Mouse (Mus musculus) limb, embryonic 13.5 days (tissue): ENCODE measurements around the gene Usp9x. TPM values are rescaled to one million over a fixed set of nuclear protein-coding genes. Genes with fewer than 3 reads are reported as not detected.

Source experiments
- ATAC-seq: fragments of 200-750 bp; cut with Nextera tagmentation; 2 replicates; pipeline ENCODE4 v1.8.0; 2017; ENCODE audit warnings: low read depth, moderate number of reproducible peaks, moderate TSS enrichment; ENCODE audit not compliant: low FRiP score
- H3K27ac ChIP-seq: fragments of 300-500 bp; sonication (generic); 2 replicates; pipeline ENCODE4 v1.5.1; 2015; ENCODE audit warnings: inconsistent platforms, mild to moderate bottlenecking, moderate library complexity
- H3K27me3 ChIP-seq: fragments of 300-500 bp; sonication (generic); 2 replicates; pipeline ENCODE4 v1.6.1; 2015; ENCODE audit warnings: mild to moderate bottlenecking, inconsistent platforms
- H3K36me3 ChIP-seq: fragments of 300-500 bp; sonication (generic); 2 replicates; pipeline ENCODE4 v1.6.1; 2015; ENCODE audit warnings: inconsistent platforms, mild to moderate bottlenecking, moderate library complexity
- H3K4me1 ChIP-seq: fragments of 300-500 bp; sonication (generic); 2 replicates; pipeline ENCODE4 v1.6.1; 2015; ENCODE audit warnings: inconsistent platforms
- H3K4me2 ChIP-seq: fragments of 300-500 bp; sonication (generic); replicated peaks from 2 replicates; pipeline ENCODE4 v1.6.1; 2015; ENCODE audit warnings: inconsistent platforms, mild to moderate bottlenecking, moderate library complexity
- H3K4me3 ChIP-seq: fragments of 300-500 bp; sonication (generic); 2 replicates; pipeline ENCODE4 v1.5.1; 2015; ENCODE audit warnings: moderate library complexity, mild to moderate bottlenecking, inconsistent platforms
- H3K9ac ChIP-seq: fragments of 300-500 bp; sonication (generic); 2 replicates; pipeline ENCODE4 v1.6.1; 2015; ENCODE audit warnings: mild to moderate bottlenecking, inconsistent platforms
- H3K9me3 ChIP-seq: fragments of 300-500 bp; sonication (generic); 2 replicates; pipeline ENCODE4 v1.6.1; 2016; ENCODE audit warnings: inconsistent platforms
- WGBS: fragments of 180-500 bp; shearing (Covaris S2); methylation state at CpG from one replicate; pipeline ENCODE4 v1.1.7; 2015; 5-methylcytosine and 5-hydroxymethylcytosine counted together
- polyA plus RNA-seq: library from polyadenylated mRNA; unstranded; fragments of >200 nt; fragmentation: Nextera tagmentation; extraction: Ambion mirVana; gene quantifications from 2 replicates; pipeline ENCODE4 v1.2.1, GENCODE M21; 2015

Gene Usp9x
- 29.7 and 32.8 TPM in 2 replicates for polyA plus RNA-seq

- no peaks in the 10 kb centered on the region for H3K4me1 ChIP-seq
- WGBS: 12% methylated on average over 28 of the region's 36 CpGs
- H3K27ac ChIP-seq: peak within 1 kb of the TSS; percentile 94
- peaks cover 24% of the 10 kb centered on the region; the same call in 1 of the 2 replicates for H3K27me3 ChIP-seq
- peak within 1 kb of the TSS; percentile 59 for H3K4me2 ChIP-seq
- no peaks in the 10 kb centered on the region for H3K36me3 ChIP-seq
- peak within 1 kb of the TSS; percentile 68 for H3K4me3 ChIP-seq
- ATAC-seq: peak; percentile 92
- H3K9me3 ChIP-seq: no peaks in the 10 kb centered on the region
- H3K9ac ChIP-seq: peak within 1 kb of the TSS; percentile 87
These were observed at the start of gene Usp9x for GRCm38 (mm10) chrX:13071241-13071775. TSS of gene Usp9x (plus strand) at chrX:13071498.

DNA sequence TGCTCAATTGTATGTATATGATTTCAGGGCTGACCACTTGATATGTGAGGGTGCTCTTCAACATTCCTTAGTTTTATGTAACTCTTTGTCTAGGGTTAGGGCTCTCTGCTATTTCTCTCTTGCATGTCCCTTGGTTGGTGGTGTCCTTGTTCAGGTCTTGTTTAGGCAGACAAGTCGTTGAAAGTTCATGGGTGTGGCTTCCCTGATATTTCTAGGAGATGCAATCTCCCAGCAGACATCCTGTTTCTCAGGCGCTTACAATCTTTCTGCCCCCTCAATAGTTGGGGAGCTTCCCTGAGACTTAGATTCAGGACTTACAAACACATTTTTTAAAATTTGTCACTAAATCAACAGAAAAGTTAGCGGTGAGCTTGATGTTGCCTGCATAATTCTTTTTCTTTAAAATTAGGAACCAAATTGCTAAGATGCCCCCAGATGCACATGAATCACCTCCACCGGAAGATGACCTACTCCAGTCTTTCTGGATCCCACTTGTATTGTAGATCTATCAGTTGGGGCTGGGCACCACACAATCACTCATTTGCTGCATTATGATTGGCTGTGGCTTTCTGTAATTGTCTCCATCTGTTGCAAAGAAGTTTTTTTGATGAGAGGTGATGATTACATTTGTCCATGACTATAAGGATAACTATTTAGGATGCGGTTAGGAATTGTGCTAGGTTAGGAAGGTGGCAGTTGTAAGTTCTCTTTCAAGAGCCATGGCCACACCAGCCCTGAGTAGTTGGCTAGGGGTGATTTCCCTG, 48.6 kb upstream of the Usp9x start:
- no peak overlapping the region for H3K4me2 ChIP-seq
- no peaks in the 10 kb centered on the region for H3K36me3 ChIP-seq
- no peak overlapping the region for H3K4me3 ChIP-seq
- H3K27ac ChIP-seq: no peak overlapping the region
- WGBS: 76% methylated on average over 5 of the region's 5 CpGs
- H3K4me1 ChIP-seq: no peaks in the 10 kb centered on the region
- no peak for ATAC-seq
- no peaks in the 10 kb centered on the region for H3K9me3 ChIP-seq
- H3K9ac ChIP-seq: no peak overlapping the region
- no peaks in the 10 kb centered on the region for H3K27me3 ChIP-seq

DNA sequence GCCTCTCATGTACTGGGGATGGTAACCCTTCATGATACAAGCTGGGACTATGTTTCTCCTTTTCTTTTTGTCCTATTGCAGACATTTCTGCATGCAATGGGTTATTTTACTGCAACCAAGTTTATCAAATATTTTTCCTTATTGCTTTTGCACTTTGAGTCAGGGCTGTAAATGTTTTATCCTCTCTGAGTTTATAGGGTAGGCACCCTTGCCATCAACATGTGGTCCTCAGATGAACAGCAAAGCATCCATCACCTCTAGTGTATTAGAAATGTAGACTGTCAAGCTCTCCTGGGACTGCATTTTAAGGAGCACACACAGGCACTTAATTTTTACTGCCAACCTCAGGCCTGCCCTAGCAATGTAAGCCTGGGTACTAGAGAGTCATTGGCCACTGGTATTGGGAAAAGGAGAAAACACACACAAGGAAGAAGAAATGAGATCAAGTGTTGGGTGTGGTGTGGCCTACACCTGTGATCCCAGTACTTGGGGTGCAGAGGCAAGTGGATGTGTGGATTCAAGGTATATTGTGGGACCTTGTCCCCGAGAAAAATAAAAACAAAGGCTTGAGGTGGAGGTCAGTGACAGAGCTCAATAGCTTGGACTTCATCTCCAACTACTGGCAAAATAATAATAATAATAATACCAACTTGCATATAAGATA, 46.6 kb upstream of the Usp9x start:
- Histone ChIP-seq H3K9me3 (no peaks in the 10 kb centered on the region), H3K27me3 (no peaks in the 10 kb centered on the region), H3K4me1 (no peaks in the 10 kb centered on the region), H3K9ac (no peak overlapping the region), H3K36me3 (no peaks in the 10 kb centered on the region), H3K4me2 (no peak overlapping the region), H3K4me3 (no peak overlapping the region), H3K27ac (no peak overlapping the region)
- ATAC-seq: no peak
- 65% methylated on average over 1 of the region's 1 CpGs for WGBS

DNA sequence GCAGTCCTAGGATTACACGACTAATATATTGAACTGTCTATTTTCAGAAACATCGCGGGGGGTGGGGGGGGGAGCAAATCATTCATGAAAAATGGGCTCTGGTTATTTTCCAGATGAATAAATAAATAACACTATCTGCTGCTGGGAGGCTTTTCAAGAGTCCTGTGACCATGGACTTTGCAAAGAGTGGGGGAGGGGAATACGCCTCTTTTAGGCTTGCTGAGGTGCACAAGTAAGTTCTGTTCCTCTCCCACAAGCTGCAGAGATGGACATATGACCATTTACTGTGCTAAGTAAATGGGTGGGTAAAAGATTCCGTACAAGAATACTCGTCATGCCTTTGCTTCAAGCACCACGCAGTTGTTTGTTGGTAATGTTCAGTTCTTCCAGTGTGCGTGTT, 46.0 kb upstream of the Usp9x start:
- H3K4me1 ChIP-seq: no peaks in the 10 kb centered on the region
- H3K9ac ChIP-seq: no peak overlapping the region
- H3K27me3 ChIP-seq: no peaks in the 10 kb centered on the region
- H3K27ac ChIP-seq: no peak overlapping the region
- no peak overlapping the region for H3K4me3 ChIP-seq
- no peak for ATAC-seq
- H3K4me2 ChIP-seq: no peak overlapping the region
- no peaks in the 10 kb centered on the region for H3K36me3 ChIP-seq
- no peaks in the 10 kb centered on the region for H3K9me3 ChIP-seq
- 87% methylated on average over 8 of the region's 8 CpGs for WGBS

GRCm38 (mm10) chrX:13028156-13028555, 43.1 kb upstream of the Usp9x start:
- Histone ChIP-seq H3K27me3 (no peaks in the 10 kb centered on the region), H3K4me3 (no peak overlapping the region), H3K27ac (no peak overlapping the region), H3K4me2 (no peak overlapping the region), H3K36me3 (no peaks in the 10 kb centered on the region), H3K9ac (no peak overlapping the region), H3K9me3 (no peaks in the 10 kb centered on the region), H3K4me1 (no peaks in the 10 kb centered on the region)
- no peak for ATAC-seq
- WGBS: 86% methylated on average over 4 of the region's 4 CpGs

DNA sequence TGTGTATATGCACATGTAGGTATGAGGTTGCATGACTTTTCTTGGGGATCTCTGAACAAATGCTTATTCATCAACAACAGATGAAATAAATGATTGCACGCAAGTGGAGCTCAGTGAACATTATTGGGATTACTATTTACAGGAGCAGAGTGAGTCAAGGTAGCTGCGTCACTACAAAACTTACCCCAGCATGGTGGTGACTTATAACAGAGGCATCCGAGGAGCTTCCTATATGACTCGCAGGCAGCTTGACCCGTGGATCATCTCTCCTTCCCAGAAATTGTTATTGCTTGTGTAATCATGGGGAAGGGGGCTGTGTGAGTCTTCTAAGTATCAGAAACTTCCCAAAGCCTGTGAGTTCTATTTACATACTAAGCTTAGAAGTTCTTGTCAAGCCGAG, 41.3 kb upstream of the Usp9x start:
- H3K27ac ChIP-seq: no peak overlapping the region
- no peaks in the 10 kb centered on the region for H3K36me3 ChIP-seq
- no peak overlapping the region for H3K4me2 ChIP-seq
- no peaks in the 10 kb centered on the region for H3K9me3 ChIP-seq
- no peak overlapping the region for H3K4me3 ChIP-seq
- no peak for ATAC-seq
- H3K4me1 ChIP-seq: no peaks in the 10 kb centered on the region
- H3K9ac ChIP-seq: no peak overlapping the region
- no peaks in the 10 kb centered on the region for H3K27me3 ChIP-seq
- WGBS: 95% methylated on average over 6 of the region's 6 CpGs

- Histone ChIP-seq H3K27me3 (peaks cover 10% of the 10 kb centered on the region; the same call in 1 of the 2 replicates), H3K4me3 (no peak overlapping the region), H3K4me1 (no peaks in the 10 kb centered on the region), H3K4me2 (no peak overlapping the region), H3K36me3 (no peaks in the 10 kb centered on the region), H3K9ac (no peak overlapping the region), H3K9me3 (no peaks in the 10 kb centered on the region), H3K27ac (no peak overlapping the region)
- 86% methylated on average over 4 of the region's 4 CpGs for WGBS
- no peak for ATAC-seq
These were observed 34.2 kb upstream of the Usp9x start for GRCm38 (mm10) chrX:13037085-13037484.

DNA sequence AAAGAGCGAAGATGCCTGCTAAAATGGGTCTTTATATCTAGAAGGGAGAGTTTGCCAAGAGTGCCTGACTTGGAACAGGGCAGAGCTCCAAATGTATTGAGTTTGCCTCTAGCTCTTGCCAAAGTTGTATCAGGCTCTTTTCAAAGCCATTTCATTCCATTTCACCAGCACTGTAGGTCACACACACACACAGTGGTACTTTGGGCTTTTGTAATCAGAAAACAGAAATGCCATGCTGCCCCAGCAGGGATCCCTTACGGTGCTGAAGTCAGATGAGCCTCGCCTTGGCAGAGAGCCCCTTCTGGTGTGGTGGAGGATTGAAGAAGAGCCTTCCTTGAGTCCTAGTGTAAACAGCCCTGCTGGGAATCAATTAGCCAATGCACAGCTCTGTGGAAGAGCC, 32.1 kb upstream of the Usp9x start:
- peaks cover 10% of the 10 kb centered on the region; the same call in 1 of the 2 replicates for H3K27me3 ChIP-seq
- no peak overlapping the region for H3K27ac ChIP-seq
- H3K9ac ChIP-seq: no peak overlapping the region
- H3K4me2 ChIP-seq: no peak overlapping the region
- H3K9me3 ChIP-seq: no peaks in the 10 kb centered on the region
- no peak for ATAC-seq
- no peak overlapping the region for H3K4me3 ChIP-seq
- 51% methylated on average over 3 of the region's 3 CpGs for WGBS
- no peaks in the 10 kb centered on the region for H3K4me1 ChIP-seq
- H3K36me3 ChIP-seq: no peaks in the 10 kb centered on the region

GRCm38 (mm10) chrX:13040391-13040790, 30.9 kb upstream of the Usp9x start:
- 44% methylated on average over 1 of the region's 1 CpGs for WGBS
- H3K4me1 ChIP-seq: no peaks in the 10 kb centered on the region
- no peak for ATAC-seq
- H3K9me3 ChIP-seq: no peaks in the 10 kb centered on the region
- H3K36me3 ChIP-seq: no peaks in the 10 kb centered on the region
- peaks cover 10% of the 10 kb centered on the region; the same call in 1 of the 2 replicates for H3K27me3 ChIP-seq
- no peak overlapping the region for H3K27ac ChIP-seq
- no peak overlapping the region for H3K4me3 ChIP-seq
- H3K4me2 ChIP-seq: no peak overlapping the region
- H3K9ac ChIP-seq: no peak overlapping the region

- no peaks in the 10 kb centered on the region for H3K36me3 ChIP-seq
- H3K4me3 ChIP-seq: peak overlapping the region; percentile 48
- H3K4me2 ChIP-seq: peak overlapping the region; percentile 59
- H3K9ac ChIP-seq: peak overlapping the region; percentile 66
- peaks cover 10% of the 10 kb centered on the region; the same call in 1 of the 2 replicates for H3K27me3 ChIP-seq
- H3K4me1 ChIP-seq: no peaks in the 10 kb centered on the region
- 12% methylated on average over 33 of the region's 35 CpGs for WGBS
- ATAC-seq: peak; percentile 99
- H3K9me3 ChIP-seq: no peaks in the 10 kb centered on the region
- H3K27ac ChIP-seq: peak overlapping the region; percentile 90
These were observed 29.6 kb upstream of the Usp9x start for GRCm38 (mm10) chrX:13041630-13042129.

DNA sequence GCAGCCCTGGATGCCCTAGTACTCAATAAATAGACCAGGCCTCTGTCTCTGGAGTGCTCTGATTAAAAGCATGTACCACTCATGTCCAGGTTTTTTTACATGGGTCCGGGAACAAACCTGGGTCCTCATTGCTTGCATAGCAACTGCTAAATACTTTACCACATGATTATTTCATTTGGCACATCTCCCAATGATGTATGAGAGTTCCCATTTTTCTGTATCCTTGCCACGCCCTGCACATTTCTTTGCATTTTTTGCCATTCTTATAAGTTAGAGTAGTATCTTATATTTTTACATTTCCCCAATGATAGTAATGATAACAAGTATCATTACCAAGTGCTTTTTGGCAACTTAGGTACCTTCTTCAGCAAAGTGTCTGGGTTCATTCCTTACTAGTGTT, 27.5 kb upstream of the Usp9x start:
- Histone ChIP-seq H3K9me3 (no peaks in the 10 kb centered on the region), H3K4me1 (peaks cover 6% of the 10 kb centered on the region; the same call in 1 of the 2 replicates), H3K4me3 (no peak overlapping the region), H3K27me3 (peaks cover 16% of the 10 kb centered on the region; the same call in 1 of the 2 replicates), H3K36me3 (no peaks in the 10 kb centered on the region), H3K9ac (no peak overlapping the region), H3K27ac (no peak overlapping the region), H3K4me2 (no peak overlapping the region)
- ATAC-seq: no peak
- 90% methylated on average over 2 of the region's 2 CpGs for WGBS

- 82% methylated on average over 5 of the region's 5 CpGs for WGBS
- no peak for ATAC-seq
- no peak overlapping the region for H3K4me2 ChIP-seq
- H3K27ac ChIP-seq: no peak overlapping the region
- H3K36me3 ChIP-seq: no peaks in the 10 kb centered on the region
- H3K27me3 ChIP-seq: peaks cover 13% of the 10 kb centered on the region; the same call in 1 of the 2 replicates
- no peak overlapping the region for H3K9ac ChIP-seq
- H3K9me3 ChIP-seq: no peaks in the 10 kb centered on the region
- no peak overlapping the region for H3K4me3 ChIP-seq
- H3K4me1 ChIP-seq: peaks cover 6% of the 10 kb centered on the region; the same call in 1 of the 2 replicates
These were observed 26.6 kb upstream of the Usp9x start for GRCm38 (mm10) chrX:13044666-13045065.
